Mouse (Mus musculus): Measurements from ENCODE around the gene Gm44965. TPM values are rescaled to one million over a fixed set of nuclear protein-coding genes. Genes with fewer than 3 reads are reported as not detected.

Gene Gm44965
- polyA plus RNA-seq, 1 experiment = 0.69 TPM

DNA sequence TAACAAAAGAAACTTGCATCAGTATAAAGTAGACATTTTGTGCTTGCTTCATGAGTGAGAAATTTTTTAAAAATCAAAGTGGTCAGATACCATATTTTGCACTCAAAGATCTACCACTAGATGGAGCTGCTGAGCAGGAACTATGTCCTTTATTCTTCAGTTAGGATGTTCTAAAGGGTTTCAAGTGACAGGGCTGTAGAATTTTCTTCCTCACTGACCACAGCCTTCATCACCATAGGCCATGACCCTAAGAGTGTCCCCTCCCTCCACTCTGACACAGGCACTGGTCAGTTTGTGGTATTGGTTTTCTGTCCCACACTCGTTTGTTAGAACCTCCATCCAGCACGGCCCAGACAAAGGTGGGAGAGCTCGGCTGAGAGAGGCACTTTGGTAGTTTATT, 11.7 kb upstream of the Gm44965 start:
- no peaks in the 10 kb centered on the region for H3K27me3 ChIP-seq (ENCODE audit: control insufficient read depth, insufficient read depth, insufficient read length)
- no peak for TF ChIP-seq FOSL1 (IDR thresholded peaks at IDR 0.05; ENCODE audit: insufficient read depth, low read length, poor library complexity, severe bottlenecking)
- TF ChIP-seq MAX (IDR thresholded peaks at IDR 0.05) = no peak
- no peak for TF ChIP-seq CTCF (IDR thresholded peaks at IDR 0.05; ENCODE audit: control insufficient read depth, insufficient read depth, insufficient read length)
- no peak for TF ChIP-seq MYOG (IDR thresholded peaks at IDR 0.05; ENCODE audit: control insufficient read depth, extremely low read depth, insufficient read length)
- TF ChIP-seq MYOD1 (IDR thresholded peaks at IDR 0.05; ENCODE audit: control insufficient read depth, insufficient read length, low read depth) = no peak
- TF ChIP-seq CEBPB (IDR thresholded peaks at IDR 0.05; ENCODE audit: low read depth) = no peak
- no peak for TF ChIP-seq USF1 (IDR thresholded peaks at IDR 0.05; ENCODE audit: low read depth)
- no peak overlapping the region for H3K4me3 ChIP-seq (ENCODE audit: insufficient read depth, poor library complexity, severe bottlenecking)
- no peaks in the 10 kb centered on the region for H3K36me3 ChIP-seq (ENCODE audit: control insufficient read depth, insufficient read depth)
- H3ac ChIP-seq (ENCODE audit: control insufficient read depth, insufficient read length, low read depth) = no peak overlapping the region
- no peaks in the 10 kb centered on the region for H3K79me2 ChIP-seq (ENCODE audit: control insufficient read depth, insufficient read depth)
- no peaks in the 10 kb centered on the region for H3K79me3 ChIP-seq (ENCODE audit: low read depth)

DNA sequence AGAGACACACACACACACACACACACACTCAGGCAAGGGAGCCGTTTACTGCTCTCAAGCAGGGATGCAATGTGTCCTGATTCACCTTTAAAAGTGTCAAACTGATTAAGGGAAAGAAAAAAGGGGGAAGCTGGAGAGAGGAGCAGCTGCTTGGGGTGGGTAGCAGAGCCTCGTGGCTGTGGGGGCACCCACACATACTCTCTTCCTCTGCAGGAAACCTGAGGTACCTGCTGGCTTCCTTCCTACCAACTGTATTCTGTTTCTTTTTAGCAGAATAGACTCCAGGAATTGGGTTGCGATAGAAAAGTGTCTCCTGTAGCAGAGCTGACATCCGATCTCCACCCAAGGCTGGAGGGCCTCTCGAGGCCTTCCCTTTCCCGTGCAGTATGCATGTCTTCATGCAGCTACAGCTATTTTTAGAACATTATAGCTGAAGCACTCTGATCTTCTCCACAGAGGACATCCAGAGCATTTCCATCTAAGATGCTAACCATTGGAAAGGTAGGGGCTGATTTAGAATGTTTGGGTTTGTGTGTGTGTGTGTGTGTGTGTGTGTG, 4.5 kb upstream of the Gm44965 start, which contains the start of gene Gm45021:
Gm45021 (plus strand) TSS at position 417 of the 557 bp plus-strand sequence.
- no peaks in the 10 kb centered on the region for H3K36me3 ChIP-seq (ENCODE audit: control insufficient read depth, insufficient read depth)
- no peak within 1 kb of the TSS for H3ac ChIP-seq (ENCODE audit: control insufficient read depth, insufficient read length, low read depth)
- H3K4me3 ChIP-seq (ENCODE audit: insufficient read depth, poor library complexity, severe bottlenecking) = no peak within 1 kb of the TSS
- TF ChIP-seq MAX (IDR thresholded peaks at IDR 0.05) (no peak), CTCF (IDR thresholded peaks at IDR 0.05; ENCODE audit: control insufficient read depth, insufficient read depth, insufficient read length) (no peak), USF1 (IDR thresholded peaks at IDR 0.05; ENCODE audit: low read depth) (no peak), MYOD1 (IDR thresholded peaks at IDR 0.05; ENCODE audit: control insufficient read depth, insufficient read length, low read depth) (no peak), MYOG (IDR thresholded peaks at IDR 0.05; ENCODE audit: control insufficient read depth, extremely low read depth, insufficient read length) (no peak), CEBPB (IDR thresholded peaks at IDR 0.05; ENCODE audit: low read depth) (no peak), FOSL1 (IDR thresholded peaks at IDR 0.05; ENCODE audit: insufficient read depth, low read length, poor library complexity, severe bottlenecking) (no peak)
- H3K27me3 ChIP-seq (ENCODE audit: control insufficient read depth, insufficient read depth, insufficient read length) = no peaks in the 10 kb centered on the region
- H3K79me3 ChIP-seq (ENCODE audit: low read depth) = peaks cover 1% of the 10 kb centered on the region
- peaks cover 5% of the 10 kb centered on the region for H3K79me2 ChIP-seq (ENCODE audit: control insufficient read depth, insufficient read depth)

DNA sequence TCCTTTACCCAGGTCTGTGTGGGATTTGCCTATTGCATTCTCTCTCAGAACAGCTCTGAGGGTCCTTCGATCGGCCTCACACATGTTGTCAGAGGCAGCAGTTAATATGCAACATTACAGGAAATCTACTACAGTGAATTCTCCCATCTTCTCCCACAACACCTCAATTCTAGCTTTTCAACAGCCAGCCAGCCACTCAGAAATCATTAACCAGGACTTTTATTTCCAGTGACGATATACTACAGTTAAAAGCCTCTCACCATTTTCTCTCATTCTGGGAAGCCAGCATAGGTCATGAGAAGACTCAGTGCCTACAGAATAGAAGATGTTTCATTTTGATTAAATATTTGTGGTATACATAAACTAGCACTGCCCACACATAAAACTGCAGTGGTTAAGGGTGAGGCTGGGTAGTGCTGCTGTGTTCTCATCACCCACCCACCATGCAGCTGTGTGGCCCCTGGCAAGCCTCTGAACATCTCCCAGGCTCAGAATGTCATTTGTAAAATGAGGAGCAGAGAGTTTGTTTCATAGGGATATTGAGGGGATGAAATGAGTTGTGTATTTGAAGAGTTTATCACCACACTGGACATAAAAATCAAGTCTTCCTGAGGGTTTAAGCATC, 2.4 kb upstream of the Gm44965 start:
- Histone ChIP-seq H3K36me3 (ENCODE audit: control insufficient read depth, insufficient read depth) (peaks cover 6% of the 10 kb centered on the region), H3K79me2 (ENCODE audit: control insufficient read depth, insufficient read depth) (peaks cover 25% of the 10 kb centered on the region), H3K4me3 (ENCODE audit: insufficient read depth, poor library complexity, severe bottlenecking) (no peak overlapping the region), H3ac (ENCODE audit: control insufficient read depth, insufficient read length, low read depth) (no peak overlapping the region), H3K79me3 (ENCODE audit: low read depth) (peaks cover 18% of the 10 kb centered on the region), H3K27me3 (ENCODE audit: control insufficient read depth, insufficient read depth, insufficient read length) (no peaks in the 10 kb centered on the region)
- TF ChIP-seq MAX (IDR thresholded peaks at IDR 0.05) (no peak), CTCF (IDR thresholded peaks at IDR 0.05; ENCODE audit: control insufficient read depth, insufficient read depth, insufficient read length) (no peak), MYOG (IDR thresholded peaks at IDR 0.05; ENCODE audit: control insufficient read depth, extremely low read depth, insufficient read length) (no peak), MYOD1 (IDR thresholded peaks at IDR 0.05; ENCODE audit: control insufficient read depth, insufficient read length, low read depth) (no peak)

DNA sequence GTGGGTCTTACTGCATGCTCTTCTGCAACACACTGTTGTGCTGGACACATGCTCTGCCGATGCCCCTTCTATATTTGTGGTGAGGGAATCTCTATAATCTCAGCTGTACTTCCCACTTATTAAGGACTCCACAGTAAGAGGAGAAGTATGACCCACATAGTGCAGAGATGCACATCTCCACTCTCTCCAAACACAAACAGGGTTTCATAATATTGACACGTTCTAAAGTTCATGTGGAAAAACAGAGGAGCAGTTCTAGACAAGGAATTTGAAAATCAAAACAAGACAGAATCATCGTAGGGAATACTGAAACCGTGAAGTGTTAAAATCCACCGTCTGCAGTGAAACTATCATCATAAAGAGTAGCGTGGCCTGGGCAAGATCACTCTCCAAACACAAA, 1.9 kb upstream of the Gm44965 start:
- H3K36me3 ChIP-seq (ENCODE audit: control insufficient read depth, insufficient read depth) = peaks cover 11% of the 10 kb centered on the region
- H3ac ChIP-seq (ENCODE audit: control insufficient read depth, insufficient read length, low read depth) = no peak overlapping the region
- H3K79me2 ChIP-seq (ENCODE audit: control insufficient read depth, insufficient read depth) = peaks cover 31% of the 10 kb centered on the region
- no peak overlapping the region for H3K4me3 ChIP-seq (ENCODE audit: insufficient read depth, poor library complexity, severe bottlenecking)
- no peak for TF ChIP-seq FOSL1 (IDR thresholded peaks at IDR 0.05; ENCODE audit: insufficient read depth, low read length, poor library complexity, severe bottlenecking)
- no peak for TF ChIP-seq CEBPB (IDR thresholded peaks at IDR 0.05; ENCODE audit: low read depth)
- TF ChIP-seq MYOG (IDR thresholded peaks at IDR 0.05; ENCODE audit: control insufficient read depth, extremely low read depth, insufficient read length) = no peak
- no peak for TF ChIP-seq USF1 (IDR thresholded peaks at IDR 0.05; ENCODE audit: low read depth)
- no peak for TF ChIP-seq MYOD1 (IDR thresholded peaks at IDR 0.05; ENCODE audit: control insufficient read depth, insufficient read length, low read depth)
- H3K79me3 ChIP-seq (ENCODE audit: low read depth) = peaks cover 19% of the 10 kb centered on the region
- H3K27me3 ChIP-seq (ENCODE audit: control insufficient read depth, insufficient read depth, insufficient read length) = no peaks in the 10 kb centered on the region

DNA sequence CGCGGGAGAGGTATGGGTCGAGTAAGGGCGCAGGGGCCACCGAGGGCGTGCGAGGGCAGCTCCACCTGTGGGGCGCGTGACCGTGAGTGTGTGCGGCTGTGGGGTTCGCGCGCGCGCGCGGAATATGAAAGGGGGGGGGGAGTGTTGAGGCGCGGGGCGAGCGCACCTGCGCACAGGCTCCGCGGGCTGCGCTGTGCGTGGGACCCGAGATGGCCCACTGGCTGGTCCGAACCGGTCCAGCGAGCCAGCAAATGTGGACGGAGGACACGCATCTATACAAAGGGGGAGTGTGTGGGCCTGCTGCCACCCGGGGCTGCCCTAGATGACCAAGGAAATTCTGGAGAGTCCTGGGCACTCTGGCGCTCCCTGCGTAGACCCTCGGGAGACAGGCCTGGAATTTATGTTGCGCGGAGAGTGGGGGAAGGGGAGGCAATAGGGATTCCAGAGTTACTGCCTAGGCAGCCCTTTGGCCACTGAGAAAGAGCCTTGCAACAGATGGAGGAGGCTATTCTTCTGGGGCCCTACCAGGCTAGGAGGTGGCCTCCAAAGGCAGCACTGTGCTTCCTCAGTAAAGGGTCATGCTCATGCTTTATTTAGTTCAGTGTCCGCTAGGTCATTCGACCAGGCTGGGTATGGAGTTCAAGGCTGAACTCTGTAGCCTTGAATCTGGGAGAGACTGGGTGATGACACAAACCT, 450 bp downstream of the Gm44965 start:
- peak overlapping the region; percentile 60 for H3K4me3 ChIP-seq (ENCODE audit: insufficient read depth, poor library complexity, severe bottlenecking)
- TF ChIP-seq CEBPB (IDR thresholded peaks at IDR 0.05; ENCODE audit: low read depth) = no peak
- TF ChIP-seq MYOG (IDR thresholded peaks at IDR 0.05; ENCODE audit: control insufficient read depth, extremely low read depth, insufficient read length) = no peak
- no peak for TF ChIP-seq USF1 (IDR thresholded peaks at IDR 0.05; ENCODE audit: low read depth)
- TF ChIP-seq FOSL1 (IDR thresholded peaks at IDR 0.05; ENCODE audit: insufficient read depth, low read length, poor library complexity, severe bottlenecking) = no peak
- no peak for TF ChIP-seq MAX (IDR thresholded peaks at IDR 0.05)
- no peak for TF ChIP-seq CTCF (IDR thresholded peaks at IDR 0.05; ENCODE audit: control insufficient read depth, insufficient read depth, insufficient read length)
- no peak for TF ChIP-seq MYOD1 (IDR thresholded peaks at IDR 0.05; ENCODE audit: control insufficient read depth, insufficient read length, low read depth)

More for the DNA sequence above, 450 bp downstream of the Gm44965 start:
- peaks cover 31% of the 10 kb centered on the region for H3K36me3 ChIP-seq (ENCODE audit: control insufficient read depth, insufficient read depth)
- H3ac ChIP-seq (ENCODE audit: control insufficient read depth, insufficient read length, low read depth) = peak overlapping the region; percentile 97
- no peaks in the 10 kb centered on the region for H3K27me3 ChIP-seq (ENCODE audit: control insufficient read depth, insufficient read depth, insufficient read length)
- H3K79me2 ChIP-seq (ENCODE audit: control insufficient read depth, insufficient read depth) = peaks cover 42% of the 10 kb centered on the region
- H3K79me3 ChIP-seq (ENCODE audit: low read depth) = peaks cover 22% of the 10 kb centered on the region

Measured in C2C12 (cell line).